Mouse (Mus musculus) CH12.LX (cell line): ENCODE data around the gene Slc2a3. TPM values are rescaled to one million over a fixed set of nuclear protein-coding genes. Genes with fewer than 3 reads are reported as not detected.
A peak's percentile ranks its signal among the peaks of the same experiment; 100 is the strongest.

Experiments used
- DNase-seq: peaks from one replicate; pipeline ENCODE4 v3.0.0-alpha.2; 2013; ENCODE audit errors: extremely low read depth
- H3K27ac ChIP-seq: 2 replicates; pipeline ENCODE4 v1.5.1; 2012; ENCODE audit warnings: low read depth, mild to moderate bottlenecking, control low read depth, moderate library complexity; ENCODE audit not compliant: insufficient read depth
- H3K27me3 ChIP-seq: replicated peaks from 2 replicates; pipeline ENCODE3; 2012; ENCODE audit warnings: inconsistent platforms
- H3K36me3 ChIP-seq, 2 experiments: replicated peaks in 1 of 2; 2 replicates each; pipeline versions ENCODE3 to v1.6.1; 2012; ENCODE audit warnings: inconsistent platforms in 1 of 2, low read length in 1 of 2, mild to moderate bottlenecking in 1 of 2, mixed read lengths in 1 of 2, moderate library complexity in 1 of 2; ENCODE audit not compliant: control insufficient read depth in 1 of 2, insufficient read depth in 1 of 2
- H3K4me1 ChIP-seq, 2 experiments: 2 replicates each; pipeline ENCODE4 v1.6.1; 2012; ENCODE audit warnings: inconsistent platforms in 1 of 2, moderate library complexity in 1 of 2; ENCODE audit not compliant: insufficient read depth in 2 of 2, control insufficient read depth in 1 of 2
- H3K4me2 ChIP-seq: 2 replicates; pipeline ENCODE4 v1.6.1; 2012; ENCODE audit warnings: low read depth, mild to moderate bottlenecking, control low read depth; ENCODE audit not compliant: poor library complexity, insufficient read depth, severe bottlenecking
- H3K4me3 ChIP-seq, 3 experiments: fragments of 150-350 bp in 1 of 3; sonication (generic) in 1 of 3; replicated peaks in 1 of 3; 2 replicates each; pipeline versions ENCODE3 to v1.5.1; 2011 to 2012; ENCODE audit warnings: low read depth in 2 of 3, low read length in 2 of 3, mild to moderate bottlenecking in 2 of 3, moderate library complexity in 2 of 3, control low read depth in 1 of 3, improper control_type of control experiment in 1 of 3, inconsistent platforms in 1 of 3, mixed read lengths in 1 of 3; ENCODE audit not compliant: poor library complexity in 1 of 3
- H3K79me2 ChIP-seq: replicated peaks from 2 replicates; pipeline ENCODE4 v1.6.1; 2012; ENCODE audit warnings: mild to moderate bottlenecking, moderate library complexity; ENCODE audit not compliant: control insufficient read depth, poor library complexity, insufficient read depth, severe bottlenecking; ENCODE audit errors: extremely low read depth
- H3K9ac ChIP-seq: 2 replicates; pipeline ENCODE4 v1.6.1; 2012; ENCODE audit warnings: low read depth, mild to moderate bottlenecking, control low read depth, moderate library complexity; ENCODE audit not compliant: insufficient read depth
- H3K9me3 ChIP-seq: replicated peaks from 2 replicates; pipeline ENCODE3; 2012; ENCODE audit warnings: low read length, inconsistent platforms, mixed read lengths
- CTCF ChIP-seq, 2 experiments: IDR thresholded peaks in 1 of 2; conservative IDR thresholded peaks in 1 of 2; 2 replicates each; pipeline ENCODE4 v1.5.1; 2011 to 2012; ENCODE audit warnings: low read depth in 2 of 2, low read length in 2 of 2, improper control_type of control experiment in 1 of 2, inconsistent platforms in 1 of 2, mild to moderate bottlenecking in 1 of 2, moderate library complexity in 1 of 2
- E2F4 ChIP-seq: IDR thresholded peaks from 2 replicates; pipeline ENCODE4 v1.6.1; 2011; ENCODE audit warnings: low read depth, low read length, improper control_type of control experiment; ENCODE audit not compliant: insufficient replicate concordance
- ELF1 ChIP-seq: IDR thresholded peaks from 2 replicates; pipeline ENCODE4 v1.6.1; 2014; ENCODE audit warnings: low read depth, mild to moderate bottlenecking, inconsistent platforms, low read length, improper control_type of control experiment
- GABPA ChIP-seq: IDR thresholded peaks from 2 replicates; pipeline ENCODE4 v1.6.1; 2012; ENCODE audit warnings: low read depth, low read length, improper control_type of control experiment, inconsistent platforms; ENCODE audit not compliant: insufficient replicate concordance
- IRF4 ChIP-seq: IDR thresholded peaks from 2 replicates; pipeline ENCODE4 v1.6.1; 2014; ENCODE audit warnings: low read depth, mild to moderate bottlenecking, inconsistent platforms, low read length, improper control_type of control experiment
- MAFK ChIP-seq: IDR thresholded peaks from 2 replicates; pipeline ENCODE4 v1.6.1; 2011; ENCODE audit warnings: low read length, improper control_type of control experiment; ENCODE audit not compliant: insufficient replicate concordance
- MAZ ChIP-seq: IDR thresholded peaks from 2 replicates; pipeline ENCODE4 v1.6.1; 2012; ENCODE audit warnings: low read depth, mild to moderate bottlenecking, inconsistent platforms, low read length, improper control_type of control experiment, moderate library complexity
- MEF2A ChIP-seq: IDR thresholded peaks from 2 replicates; pipeline ENCODE4 v1.6.1; 2014; ENCODE audit warnings: low read depth, mild to moderate bottlenecking, inconsistent platforms, low read length, improper control_type of control experiment, borderline replicate concordance
- MXI1 ChIP-seq: IDR thresholded peaks from 2 replicates; pipeline ENCODE4 v1.6.1; 2011; ENCODE audit warnings: mild to moderate bottlenecking, low read depth, low read length, improper control_type of control experiment
- NELFE ChIP-seq: IDR thresholded peaks from 2 replicates; pipeline ENCODE4 v1.6.1; 2011; ENCODE audit warnings: low read depth, low read length, improper control_type of control experiment
- POLR2A ChIP-seq: IDR thresholded peaks from 2 replicates; pipeline ENCODE4 v1.6.1; 2011; ENCODE audit warnings: low read depth, mild to moderate bottlenecking, improper control_type of control experiment, low read length
- POLR2AphosphoS2 ChIP-seq: IDR thresholded peaks from 2 replicates; pipeline ENCODE4 v1.6.1; 2011; ENCODE audit warnings: low read depth, low read length, improper control_type of control experiment
- RAD21 ChIP-seq: IDR thresholded peaks from 2 replicates; pipeline ENCODE4 v1.6.1; 2011; ENCODE audit warnings: low read depth, mild to moderate bottlenecking, low read length, improper control_type of control experiment, moderate library complexity
- SIN3A ChIP-seq: IDR thresholded peaks from 2 replicates; pipeline ENCODE4 v1.6.1; 2012; ENCODE audit warnings: low read length, improper control_type of control experiment, inconsistent platforms
- SMC3 ChIP-seq: IDR thresholded peaks from 2 replicates; pipeline ENCODE4 v1.6.1; 2011; ENCODE audit warnings: low read depth, low read length, improper control_type of control experiment
- TBP ChIP-seq: conservative IDR thresholded peaks from 2 replicates; pipeline ENCODE4 v1.6.1; 2011; ENCODE audit warnings: low read depth, low read length, improper control_type of control experiment
- TCF12 ChIP-seq: IDR thresholded peaks from 2 replicates; pipeline ENCODE4 v1.6.1; 2014; ENCODE audit warnings: low read depth, mild to moderate bottlenecking, inconsistent platforms, low read length, improper control_type of control experiment
- UBTF ChIP-seq: IDR thresholded peaks from 2 replicates; pipeline ENCODE4 v1.6.1; 2012; ENCODE audit warnings: low read depth, mild to moderate bottlenecking, inconsistent platforms, low read length, improper control_type of control experiment, moderate library complexity
- ZC3H11A ChIP-seq: IDR thresholded peaks from 2 replicates; pipeline ENCODE4 v1.6.1; 2012; ENCODE audit warnings: low read depth, mild to moderate bottlenecking, inconsistent platforms, low read length, improper control_type of control experiment
- ZKSCAN1 ChIP-seq: IDR thresholded peaks from 2 replicates; pipeline ENCODE4 v1.6.1; 2012; ENCODE audit warnings: low read depth, inconsistent platforms, low read length, improper control_type of control experiment, borderline replicate concordance
- ZMIZ1 ChIP-seq: IDR thresholded peaks from 2 replicates; pipeline ENCODE4 v1.6.1; 2012; ENCODE audit warnings: low read depth, mild to moderate bottlenecking, inconsistent platforms, low read length, improper control_type of control experiment
- dilution Hi-C: fragments of 300-500 bp; cut with MboI; formaldehyde crosslinking; loops from 2 replicates; pipeline ENCODE4 v1.14.3; 2020; ENCODE audit warnings: low sequenced_read_pairs; ENCODE audit not compliant: extremely low pct_unique_long_range_greater_than_20kb, extremely low pct_ligation_motif_present
- in situ Hi-C: fragments of 300-500 bp; cut with MboI; formaldehyde crosslinking; loops from 3 replicates; pipeline ENCODE4 v1.14.3; 2019; ENCODE audit warnings: low sequenced_read_pairs, low pct_ligation_motif_present, low pct_unique_long_range_greater_than_20kb, mixed read lengths
- polyA plus RNA-seq: library from polyadenylated mRNA; unstranded; fragments of >175 nt; gene quantifications from 2 replicates; pipeline ENCODE4 v1.2.1, GENCODE M21; 2012; ENCODE audit warnings: low read depth; ENCODE audit not compliant: insufficient read length
- total RNA-seq, 2 experiments: library from RNA; depleted of rRNA; stranded (reverse); fragments of 300-350 nt in 1 of 2; fragments of >200 nt in 1 of 2; gene quantifications; 2 replicates each; pipeline ENCODE4 v1.2.3; 2012 to 2014

Slc2a3 gene
- total and polyA plus RNA-seq, 3 experiments = 28.8 to 38.3 (median 29.7) TPM

DNA sequence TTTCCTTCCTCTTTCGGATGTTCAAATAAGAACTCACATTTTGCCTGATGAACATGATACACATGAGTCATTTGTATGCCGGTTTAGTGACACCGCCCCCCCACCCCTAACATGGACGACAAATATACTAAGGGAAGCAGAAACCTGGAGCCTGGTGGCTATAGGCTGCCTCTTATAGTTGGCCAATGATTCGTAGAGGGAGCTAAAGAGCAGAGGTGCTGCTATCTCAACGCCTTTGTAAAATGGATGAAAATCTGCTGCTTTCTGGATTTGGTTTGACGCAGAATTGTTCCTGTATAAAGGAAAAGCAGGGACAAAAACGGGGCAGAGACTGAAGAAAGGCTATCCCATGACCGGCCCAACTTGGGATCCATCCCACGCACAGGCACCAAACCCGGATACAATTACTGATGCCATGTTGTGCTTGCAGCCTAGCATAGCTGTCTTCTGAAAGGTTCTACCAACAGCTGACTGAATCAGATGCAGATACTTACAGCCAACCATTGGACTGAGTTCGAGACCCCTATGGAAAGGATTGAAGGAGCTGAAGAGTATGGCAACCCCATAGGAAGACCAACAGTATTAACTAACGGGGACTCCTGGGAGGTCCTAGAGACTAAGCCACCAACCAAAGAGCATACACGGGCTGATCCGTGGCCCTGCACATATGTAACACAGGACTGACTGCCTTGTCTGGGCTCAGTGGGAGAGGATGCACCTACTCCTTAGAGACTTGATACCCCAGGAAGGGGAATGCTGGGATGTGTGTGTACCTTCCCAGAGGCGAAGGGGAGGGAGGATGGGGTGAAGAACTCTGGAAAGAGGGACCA, 10.5 kb upstream of the Slc2a3 start:
- DNase-seq = peak; percentile 80
- dilution Hi-C loops (no loop called here), in situ Hi-C loops (no loop called here)

GRCm38 (mm10) chr6:122811280-122811652, 9.8 kb upstream of the Slc2a3 start:
- Histone ChIP-seq H3K4me3 (peak overlapping the region; percentile 51 to 69 (median 62)), H3K27me3 (no peaks in the 10 kb centered on the region), H3K36me3 (peaks cover 0 to 13% of the 10 kb centered on the region in 2 experiments), H3K79me2 (no peaks in the 10 kb centered on the region), H3K4me2 (no peak overlapping the region; the same call in 1 of the 2 replicates), H3K27ac (peak overlapping the region; percentile 83), H3K9ac (peak overlapping the region; percentile 64), H3K9me3 (no peaks in the 10 kb centered on the region), H3K4me1 (peaks cover 2 to 27% of the 10 kb centered on the region in 2 experiments; a peak in 2 of 4 replicates)
- in situ Hi-C loops (no loop called here), dilution Hi-C loops (no loop called here)
- DNase-seq = peak; percentile 87
- TF ChIP-seq ZKSCAN1 (no peak), SIN3A (no peak; the same call in 1 of the 2 replicates), MEF2A (0 out of 2 replicates have a peak, but pooled peaks have one; percentile 19), MXI1 (no peak), GABPA (no peak), MAZ (0 out of 2 replicates have a peak, but pooled peaks have one; percentile 17), IRF4 (peak; percentile 51; the same call in 1 of the 2 replicates), ZC3H11A (no peak), ELF1 (peak; percentile 15; the same call in 1 of the 2 replicates), POLR2A (peak; percentile 89), TCF12 (peak; percentile 73), NELFE (peak; percentile 57; the same call in 1 of the 2 replicates), CTCF (conservative IDR thresholded peaks at IDR 0.05 in 1 of 2, IDR thresholded peaks at IDR 0.05 in 1 of 2; ENCODE audit: low read depth in 2 of 2, low read length in 2 of 2) (peak in 1 of 2 experiments; percentile 7; a peak in 1 of 4 replicates), SMC3 (no peak), ZMIZ1 (peak; percentile 62; the same call in 1 of the 2 replicates), TBP (peak; percentile 69; the same call in 1 of the 2 replicates), POLR2AphosphoS2 (peak; percentile 69), UBTF (no peak)

More for the DNA sequence above, 10.5 kb upstream of the Slc2a3 start:
- TF ChIP-seq CTCF (conservative IDR thresholded peaks at IDR 0.05 in 1 of 2, IDR thresholded peaks at IDR 0.05 in 1 of 2; ENCODE audit: low read depth in 2 of 2, low read length in 2 of 2) (peak in 1 of 2 experiments; percentile 49; a peak in 2 of 4 replicates), POLR2AphosphoS2 (peak; percentile 19; the same call in 1 of the 2 replicates), TBP (no peak), ZKSCAN1 (no peak), RAD21 (peak; percentile 2), E2F4 (no peak), TCF12 (peak; percentile 55; the same call in 1 of the 2 replicates), MXI1 (no peak), MAFK (0 out of 2 replicates have a peak, but pooled peaks have one; percentile 2)
- no peaks in the 10 kb centered on the region for H3K27me3 ChIP-seq
- peak overlapping the region; percentile 39 for H3K4me2 ChIP-seq
- peak overlapping the region; percentile 25 to 69 (median 51) for H3K4me3 ChIP-seq
- H3K36me3 ChIP-seq = peaks cover 0 to 15% of the 10 kb centered on the region in 2 experiments
- H3K4me1 ChIP-seq = peaks cover 2 to 27% of the 10 kb centered on the region in 2 experiments; a peak in 2 of 4 replicates
- no peaks in the 10 kb centered on the region for H3K9me3 ChIP-seq
- no peaks in the 10 kb centered on the region for H3K79me2 ChIP-seq
- H3K27ac ChIP-seq = peak overlapping the region; percentile 72
- H3K9ac ChIP-seq = peak overlapping the region; percentile 64
